Mouse (Mus musculus): ENCODE results near the gene Gpr108. TPM values are rescaled to one million over a fixed set of nuclear protein-coding genes. Genes with fewer than 3 reads are reported as not detected.

Gpr108 gene
- polyA plus RNA-seq, 1 experiment from 2014 or later: 16.2 TPM

- Histone ChIP-seq H3K9ac (ENCODE audit: low read depth, low read length) (no peak overlapping the region), H3K27me3 (replicated peaks; ENCODE audit: control insufficient read depth, insufficient read depth, low read length) (no peaks in the 10 kb centered on the region), H3K36me3 (ENCODE audit: control insufficient read depth, insufficient read depth) (peaks cover 65% of the 10 kb centered on the region), H3K4me1 (replicated peaks; ENCODE audit: control insufficient read depth, insufficient read depth, low read length) (no peaks in the 10 kb centered on the region; the same call in 1 of the 2 replicates), H3K9me3 (ENCODE audit: control insufficient read depth) (no peaks in the 10 kb centered on the region), H3K27ac (ENCODE audit: low read depth, low read length) (no peak overlapping the region), H3K4me3 (ENCODE audit: low read depth, low read length) (no peak overlapping the region), H3K4me2 (replicated peaks; ENCODE audit: low read depth) (no peak overlapping the region)
- ATAC-seq: no peak
- TF ChIP-seq CTCF (IDR thresholded peaks at IDR 0.05; ENCODE audit: low read depth): no peak
- whole genome bisulfite sequencing: 85% methylated on average over 8 of the region's 8 CpGs
Observed at GRCm38 (mm10) chr17:57259742-57260141, 11.5 kb upstream of the Gpr108 start.

DNA sequence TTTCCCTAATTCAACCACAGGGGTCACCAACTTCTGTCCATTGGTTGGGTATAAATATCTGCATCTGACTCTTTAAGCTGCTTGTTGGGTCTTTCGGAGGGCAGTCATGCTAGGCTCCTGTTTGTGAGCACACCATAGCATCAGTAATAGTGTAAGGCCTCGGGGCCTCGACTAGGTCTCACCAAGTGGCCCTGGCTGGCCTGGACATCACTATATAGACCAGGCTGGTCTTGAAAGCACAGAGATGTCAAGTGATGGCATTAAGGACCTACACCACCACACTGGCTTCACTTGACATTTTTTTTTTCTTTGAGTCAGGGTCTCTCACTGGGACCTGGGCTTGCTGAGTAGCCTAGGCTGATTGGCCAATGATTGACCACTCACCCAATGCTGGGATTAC, 9.9 kb upstream of the Gpr108 start:
- 95% methylated on average over 3 of the region's 3 CpGs for WGBS
- Histone ChIP-seq H3K4me1 (replicated peaks; ENCODE audit: control insufficient read depth, insufficient read depth, low read length) (no peaks in the 10 kb centered on the region), H3K9ac (ENCODE audit: low read depth, low read length) (no peak overlapping the region), H3K4me3 (ENCODE audit: low read depth, low read length) (no peak overlapping the region), H3K9me3 (ENCODE audit: control insufficient read depth) (no peaks in the 10 kb centered on the region), H3K36me3 (ENCODE audit: control insufficient read depth, insufficient read depth) (peaks cover 76% of the 10 kb centered on the region), H3K27ac (ENCODE audit: low read depth, low read length) (no peak overlapping the region), H3K4me2 (replicated peaks; ENCODE audit: low read depth) (no peak overlapping the region), H3K27me3 (replicated peaks; ENCODE audit: control insufficient read depth, insufficient read depth, low read length) (no peaks in the 10 kb centered on the region)
- ATAC-seq: no peak
- no peak for TF ChIP-seq CTCF (IDR thresholded peaks at IDR 0.05; ENCODE audit: low read depth)

- WGBS: 93% methylated on average over 22 of the region's 22 CpGs
- H3K4me1 ChIP-seq (replicated peaks; ENCODE audit: control insufficient read depth, insufficient read depth, low read length): no peaks in the 10 kb centered on the region
Observed at GRCm38 (mm10) chr17:57256921-57257485, 8.8 kb upstream of the Gpr108 start.

DNA sequence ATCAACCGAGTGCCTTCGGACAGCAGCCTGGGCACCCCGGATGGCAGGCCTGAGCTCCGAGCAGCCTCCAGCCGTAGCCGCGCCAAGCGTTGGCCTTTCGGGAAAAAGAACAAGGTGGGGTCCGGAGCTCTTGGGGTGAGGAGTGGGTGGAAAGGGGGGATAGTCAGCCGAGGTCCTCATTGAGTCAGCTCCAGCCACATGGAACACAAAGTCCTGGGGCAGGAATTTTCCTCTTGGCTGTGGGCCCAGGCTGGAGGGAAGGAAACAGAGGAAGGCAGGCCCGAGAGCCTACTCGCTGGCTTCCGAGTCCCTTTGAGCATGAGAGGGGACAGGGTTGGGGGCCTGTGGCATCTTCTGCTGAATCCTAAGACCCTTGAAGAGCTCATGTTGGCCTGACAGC, 7.1 kb upstream of the Gpr108 start:
- ATAC-seq: no peak
- Histone ChIP-seq H3K27me3 (replicated peaks; ENCODE audit: control insufficient read depth, insufficient read depth, low read length) (no peaks in the 10 kb centered on the region), H3K27ac (ENCODE audit: low read depth, low read length) (no peak overlapping the region), H3K4me3 (ENCODE audit: low read depth, low read length) (no peak overlapping the region), H3K36me3 (ENCODE audit: control insufficient read depth, insufficient read depth) (peaks cover 53% of the 10 kb centered on the region), H3K4me1 (replicated peaks; ENCODE audit: control insufficient read depth, insufficient read depth, low read length) (peaks cover 8% of the 10 kb centered on the region; the same call in 1 of the 2 replicates), H3K9me3 (ENCODE audit: control insufficient read depth) (no peaks in the 10 kb centered on the region), H3K4me2 (replicated peaks; ENCODE audit: low read depth) (no peak overlapping the region), H3K9ac (ENCODE audit: low read depth, low read length) (no peak overlapping the region)
- 88% methylated on average over 14 of the region's 14 CpGs for WGBS
- TF ChIP-seq CTCF (IDR thresholded peaks at IDR 0.05; ENCODE audit: low read depth): no peak

More at GRCm38 (mm10) chr17:57256921-57257485, 8.8 kb upstream of the Gpr108 start:
- no peak for TF ChIP-seq CTCF (IDR thresholded peaks at IDR 0.05; ENCODE audit: low read depth)
- Histone ChIP-seq H3K4me2 (replicated peaks; ENCODE audit: low read depth) (no peak overlapping the region), H3K27me3 (replicated peaks; ENCODE audit: control insufficient read depth, insufficient read depth, low read length) (no peaks in the 10 kb centered on the region), H3K4me3 (ENCODE audit: low read depth, low read length) (no peak overlapping the region), H3K27ac (ENCODE audit: low read depth, low read length) (no peak overlapping the region), H3K9ac (ENCODE audit: low read depth, low read length) (no peak overlapping the region), H3K9me3 (ENCODE audit: control insufficient read depth) (no peaks in the 10 kb centered on the region), H3K36me3 (ENCODE audit: control insufficient read depth, insufficient read depth) (peaks cover 67% of the 10 kb centered on the region)
- no peak for ATAC-seq

DNA sequence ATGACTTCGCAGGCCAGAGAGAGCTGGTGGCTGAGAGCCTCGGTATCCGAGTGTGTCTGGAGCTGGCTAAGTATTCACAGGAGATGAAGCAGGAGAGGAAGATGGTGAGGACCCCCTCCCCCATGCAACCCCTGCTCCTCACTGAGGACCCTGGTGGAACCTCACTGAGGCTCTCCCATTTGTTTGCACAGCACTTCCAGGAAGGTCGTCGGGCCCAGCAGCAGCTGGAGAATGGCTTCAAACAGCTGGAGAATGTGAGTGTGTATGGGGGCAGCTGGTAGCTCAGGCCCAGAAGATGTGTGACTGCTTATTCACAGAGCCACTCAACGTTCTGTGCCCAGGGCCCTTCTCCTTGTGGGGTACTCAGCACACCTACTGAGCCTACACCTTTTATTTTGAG, 5.1 kb upstream of the Gpr108 start:
- 47% methylated on average over 6 of the region's 6 CpGs for WGBS

DNA sequence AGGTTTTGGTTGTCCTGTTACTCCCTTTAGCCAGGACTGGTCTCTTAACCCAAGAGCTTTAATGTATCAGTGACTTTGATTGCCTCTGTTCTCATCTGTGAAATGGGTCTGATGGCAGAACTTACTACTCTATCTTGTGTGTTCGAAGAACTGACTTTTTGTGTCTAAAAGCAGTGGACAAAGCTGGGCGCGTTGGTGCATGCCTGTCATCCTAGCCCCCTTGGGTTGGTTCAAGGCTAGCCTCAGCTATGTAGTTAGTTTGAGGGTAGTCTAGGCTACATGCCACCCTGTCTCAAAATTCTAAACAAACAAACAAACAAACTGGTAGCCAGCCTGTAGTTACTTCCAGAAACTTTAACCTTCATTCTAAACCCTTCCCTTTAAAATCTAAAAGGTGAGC, 3.2 kb upstream of the Gpr108 start:
- Histone ChIP-seq H3K4me2 (replicated peaks; ENCODE audit: low read depth) (peak overlapping the region; percentile 92), H3K4me3 (ENCODE audit: low read depth, low read length) (no peak overlapping the region), H3K27ac (ENCODE audit: low read depth, low read length) (no peak overlapping the region), H3K9ac (ENCODE audit: low read depth, low read length) (no peak overlapping the region), H3K9me3 (ENCODE audit: control insufficient read depth) (no peaks in the 10 kb centered on the region), H3K36me3 (ENCODE audit: control insufficient read depth, insufficient read depth) (peaks cover 26% of the 10 kb centered on the region), H3K4me1 (replicated peaks; ENCODE audit: control insufficient read depth, insufficient read depth, low read length) (peaks cover 8% of the 10 kb centered on the region; the same call in 1 of the 2 replicates), H3K27me3 (replicated peaks; ENCODE audit: control insufficient read depth, insufficient read depth, low read length) (no peaks in the 10 kb centered on the region)
- 95% methylated on average over 3 of the region's 3 CpGs for WGBS
- TF ChIP-seq CTCF (IDR thresholded peaks at IDR 0.05; ENCODE audit: low read depth): no peak
- no peak for ATAC-seq

More for the DNA sequence above, 5.1 kb upstream of the Gpr108 start:
- Histone ChIP-seq H3K4me1 (replicated peaks; ENCODE audit: control insufficient read depth, insufficient read depth, low read length) (peaks cover 8% of the 10 kb centered on the region; the same call in 1 of the 2 replicates), H3K27me3 (replicated peaks; ENCODE audit: control insufficient read depth, insufficient read depth, low read length) (no peaks in the 10 kb centered on the region), H3K36me3 (ENCODE audit: control insufficient read depth, insufficient read depth) (peaks cover 41% of the 10 kb centered on the region), H3K9me3 (ENCODE audit: control insufficient read depth) (no peaks in the 10 kb centered on the region), H3K9ac (ENCODE audit: low read depth, low read length) (no peak overlapping the region), H3K27ac (ENCODE audit: low read depth, low read length) (no peak overlapping the region), H3K4me2 (replicated peaks; ENCODE audit: low read depth) (no peak overlapping the region), H3K4me3 (ENCODE audit: low read depth, low read length) (no peak overlapping the region)
- TF ChIP-seq CTCF (IDR thresholded peaks at IDR 0.05; ENCODE audit: low read depth): no peak
- no peak for ATAC-seq

All from intestine, postnatal 0 days (tissue).